Mouse (Mus musculus) liver, postnatal 0 days (tissue): ENCODE measurements around the gene Clic6.

Experiments
- CTCF ChIP-seq: sonication (generic); IDR thresholded peaks from 2 replicates; pipeline ENCODE4 v1.5.1; 2016; ENCODE audit warnings: antibody characterized with exemption, low read depth
- EP300 ChIP-seq: IDR thresholded peaks from 2 replicates; pipeline ENCODE4 v1.6.1; 2016; ENCODE audit warnings: antibody characterized with exemption, low read depth, mild to moderate bottlenecking

DNA sequence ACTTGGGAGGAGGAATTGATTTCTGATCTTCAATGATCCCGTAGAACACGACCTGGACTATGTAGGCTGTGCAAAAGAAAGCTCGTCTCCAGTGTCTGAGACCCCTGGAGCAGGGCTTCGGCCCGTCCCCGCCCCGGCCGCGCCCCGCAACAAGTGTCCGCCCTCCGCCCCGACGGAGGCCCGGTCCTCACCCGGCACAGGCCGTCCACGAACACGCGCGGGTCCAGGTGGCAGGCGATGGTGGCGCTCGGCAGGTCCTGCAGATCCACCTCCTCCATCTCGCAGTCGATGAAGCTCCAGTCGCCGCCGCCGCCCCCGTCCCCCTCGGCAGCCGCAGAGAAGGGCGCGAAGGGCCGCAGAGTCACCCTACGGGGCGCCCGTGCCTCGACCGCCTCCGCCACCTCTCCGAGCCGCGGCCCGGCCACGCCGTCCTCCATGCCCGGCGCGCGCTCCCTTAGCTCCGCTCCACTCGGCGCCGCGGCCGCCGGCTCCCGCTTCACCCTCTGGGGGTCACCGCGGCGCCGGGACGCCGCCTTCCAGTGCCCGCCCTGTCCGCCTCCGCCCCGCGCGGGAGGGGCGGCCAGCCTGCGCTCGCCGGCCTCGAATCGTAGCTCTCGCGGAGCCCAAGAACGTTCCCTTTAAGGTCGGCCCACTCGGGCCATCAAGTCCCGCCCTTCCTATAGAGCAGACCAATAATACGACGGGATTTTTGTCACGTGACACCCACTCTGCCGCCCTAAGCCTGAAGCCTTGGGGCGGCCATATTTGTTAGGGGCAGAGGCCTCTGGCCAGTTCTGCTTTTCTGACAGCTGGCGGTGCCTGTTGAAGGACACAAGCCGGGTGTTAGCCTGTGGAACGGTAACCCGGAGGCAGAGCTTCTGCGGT, 19.7 kb upstream of the Clic6 start:
- 0 out of 2 replicates have a peak, but pooled peaks have one; percentile 7 for TF ChIP-seq CTCF
- no peak for TF ChIP-seq EP300
